Mouse (Mus musculus) midbrain, embryonic 16.5 days (tissue): ENCODE results near the gene Pex26. TPM values are rescaled to one million over a fixed set of nuclear protein-coding genes. Genes with fewer than 3 reads are reported as not detected.

Experiments used
- ATAC-seq: fragments of 200-750 bp; cut with Nextera tagmentation; 2 replicates; pipeline ENCODE4 v1.8.0; 2017; ENCODE audit warnings: moderate TSS enrichment
- H3K27ac ChIP-seq: fragments of 300-500 bp; sonication (generic); 2 replicates; pipeline ENCODE4 v1.5.1; 2014; ENCODE audit warnings: mild to moderate bottlenecking, low read length, mixed read lengths
- H3K27me3 ChIP-seq: fragments of 300-500 bp; sonication (generic); 2 replicates; pipeline ENCODE4 v1.6.1; 2014; ENCODE audit warnings: low read depth, low read length, mixed read lengths; ENCODE audit not compliant: control insufficient read depth, insufficient read depth
- H3K36me3 ChIP-seq: fragments of 300-500 bp; sonication (generic); 2 replicates; pipeline ENCODE4 v1.6.1; 2014; ENCODE audit warnings: mild to moderate bottlenecking, low read length, moderate library complexity, mixed read lengths; ENCODE audit not compliant: control insufficient read depth, insufficient read depth
- H3K4me1 ChIP-seq: fragments of 300-500 bp; sonication (generic); 2 replicates; pipeline ENCODE4 v1.6.1; 2014; ENCODE audit warnings: mild to moderate bottlenecking, low read length, mixed read lengths; ENCODE audit not compliant: control insufficient read depth, insufficient read depth
- H3K4me2 ChIP-seq: fragments of 300-500 bp; sonication (generic); 2 replicates; pipeline ENCODE4 v1.6.1; 2014; ENCODE audit warnings: mild to moderate bottlenecking, low read length, mixed read lengths
- H3K4me3 ChIP-seq: fragments of 300-500 bp; sonication (generic); 2 replicates; pipeline ENCODE4 v1.5.1; 2014; ENCODE audit warnings: low read depth, mild to moderate bottlenecking, low read length, moderate library complexity, mixed read lengths
- H3K9ac ChIP-seq: fragments of 300-500 bp; sonication (generic); 2 replicates; pipeline ENCODE4 v1.6.1; 2014; ENCODE audit warnings: low read depth, low read length, mixed read lengths
- H3K9me3 ChIP-seq: fragments of 300-500 bp; sonication (generic); replicated peaks from 2 replicates; pipeline ENCODE4 v1.6.1; 2014; ENCODE audit warnings: mild to moderate bottlenecking, low read length, mixed read lengths; ENCODE audit not compliant: control insufficient read depth, poor library complexity, severe bottlenecking
- WGBS: fragments of 180-500 bp; shearing (Covaris S2); extraction: QIAGEN DNeasy Blood & Tissue Kit; methylation state at CpG from one replicate; pipeline ENCODE4 v1.1.7; 2014; 5-methylcytosine and 5-hydroxymethylcytosine counted together
- polyA plus RNA-seq: library from polyadenylated mRNA; unstranded; fragments of >200 nt; fragmentation: Nextera tagmentation; extraction: Ambion mirVana; gene quantifications from 2 replicates; pipeline ENCODE4 v1.2.1, GENCODE M21; 2015

Gene Pex26
- polyA plus RNA-seq, 1 experiment from 2014 or later, result 18.6 TPM

DNA sequence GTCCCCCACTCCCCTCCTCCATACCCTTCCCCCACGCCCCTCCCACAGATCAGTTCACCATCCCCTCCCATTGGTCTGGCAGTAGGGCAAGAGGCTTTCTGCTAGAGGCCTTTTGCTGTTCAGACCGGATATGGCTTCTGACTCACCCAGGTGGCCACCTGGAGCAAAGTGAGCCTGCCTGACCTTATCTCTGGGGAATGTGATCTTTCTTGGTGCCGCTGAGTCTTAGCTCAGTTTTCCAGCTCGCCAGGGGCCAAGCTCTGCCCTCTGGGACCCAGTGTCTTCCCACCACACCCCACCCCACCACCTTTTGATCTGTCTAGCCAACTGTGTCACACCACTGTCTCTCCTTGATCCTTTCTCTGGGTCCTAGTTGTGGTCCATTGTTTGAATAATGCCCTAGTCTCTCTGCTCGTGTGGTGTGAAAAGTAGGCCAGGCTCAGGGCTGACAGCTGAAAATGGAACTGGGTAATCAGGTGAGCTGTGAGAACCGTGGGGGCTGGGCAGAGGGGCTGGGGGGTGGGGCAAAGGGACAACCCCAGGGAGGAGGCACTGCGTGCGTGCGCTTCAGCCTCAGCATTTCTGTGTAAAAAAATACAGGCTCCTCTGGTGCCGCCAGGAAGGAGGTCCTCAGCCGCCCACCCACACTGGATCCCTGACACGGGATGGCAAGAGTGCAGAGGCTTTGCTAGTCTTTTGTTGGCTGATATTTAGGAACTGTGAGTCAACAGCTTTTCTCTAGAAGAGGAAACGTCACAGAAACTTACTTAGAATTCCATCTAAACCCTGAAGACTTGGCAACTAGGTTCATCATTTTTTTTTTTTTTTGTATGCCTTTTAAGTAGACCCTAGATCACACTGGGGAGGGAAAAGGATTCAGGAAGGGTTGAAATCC is 10.8 kb downstream of the Pex26 start:
- Histone ChIP-seq H3K4me3 (no peak overlapping the region), H3K27me3 (no peaks in the 10 kb centered on the region), H3K9me3 (no peaks in the 10 kb centered on the region), H3K9ac (no peak overlapping the region), H3K4me2 (no peak overlapping the region), H3K36me3 (peaks cover 16% of the 10 kb centered on the region), H3K27ac (no peak overlapping the region), H3K4me1 (no peaks in the 10 kb centered on the region)
- ATAC-seq, result no peak
- WGBS, result 36% methylated on average over 13 of the region's 13 CpGs

DNA sequence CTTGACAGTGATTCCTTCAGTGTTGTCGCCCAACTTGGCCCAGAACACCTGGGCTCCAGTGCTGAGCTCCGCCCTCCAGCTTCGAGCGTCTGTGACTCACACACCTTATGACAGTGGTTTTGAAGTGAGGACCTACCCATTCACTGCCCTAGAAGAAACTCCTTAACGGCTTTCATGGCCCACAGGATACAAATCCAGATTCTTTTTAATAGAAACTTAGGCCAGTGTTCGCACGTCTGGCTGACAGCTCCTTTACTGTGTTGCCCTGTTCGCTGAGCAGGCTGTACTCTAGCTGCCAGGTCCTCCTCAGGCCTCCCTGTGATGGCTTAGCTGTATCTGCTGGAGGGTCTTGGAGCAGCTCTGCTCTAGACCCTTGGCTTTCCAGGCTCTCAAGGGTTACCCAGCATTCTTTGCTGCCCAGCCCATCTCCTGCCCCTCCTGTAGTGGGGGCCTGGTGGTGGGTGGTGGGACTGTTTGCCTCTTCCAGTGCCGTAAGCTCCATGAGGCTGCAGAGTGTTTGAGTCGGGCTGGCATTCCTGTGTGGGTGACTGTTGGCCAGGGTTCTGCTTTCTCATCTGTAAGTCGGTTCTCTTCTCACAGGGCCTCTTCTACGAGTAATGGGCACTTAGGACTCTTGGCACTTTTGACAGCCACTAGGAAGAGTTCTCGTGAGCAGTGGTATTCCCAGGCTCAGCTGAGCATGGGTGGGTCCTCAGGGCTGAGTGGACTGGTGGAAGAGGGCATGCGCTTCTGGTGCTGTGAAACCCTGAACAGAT is 11.7 kb downstream of the Pex26 start:
- Histone ChIP-seq H3K4me3 (no peak overlapping the region), H3K4me2 (no peak overlapping the region), H3K27me3 (no peaks in the 10 kb centered on the region), H3K27ac (no peak overlapping the region), H3K9me3 (no peaks in the 10 kb centered on the region), H3K9ac (no peak overlapping the region), H3K36me3 (peaks cover 13% of the 10 kb centered on the region), H3K4me1 (no peaks in the 10 kb centered on the region)
- 80% methylated on average over 14 of the region's 14 CpGs for WGBS
- ATAC-seq, result no peak

DNA sequence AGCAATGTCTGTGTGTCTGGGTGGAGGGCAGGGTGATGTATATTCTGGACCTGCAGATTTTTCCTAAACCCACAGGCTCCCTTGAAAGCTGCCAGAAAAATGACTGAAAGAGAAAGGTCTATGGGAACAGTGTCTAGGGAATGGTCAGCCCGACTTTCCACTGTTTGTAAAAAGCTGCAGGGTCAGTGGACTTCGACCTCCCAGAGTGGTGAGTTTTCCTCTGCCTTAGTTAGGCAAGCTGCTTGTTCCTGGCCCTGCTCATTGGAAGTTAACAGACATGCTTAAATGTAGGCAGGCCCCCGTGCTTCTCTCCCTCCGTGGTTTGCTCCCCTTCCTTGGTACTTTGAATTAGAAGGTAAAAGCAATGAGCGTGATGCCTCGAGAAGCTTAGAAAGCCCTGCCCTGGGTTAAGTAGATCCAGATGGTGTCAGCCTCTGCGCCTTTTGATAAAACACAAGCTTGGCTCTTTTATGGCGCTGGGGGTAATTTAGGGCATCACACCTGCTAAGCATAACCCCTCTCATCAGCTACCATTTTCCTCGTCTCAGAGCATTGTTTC is 14.4 kb downstream of the Pex26 start:
- Histone ChIP-seq H3K4me3 (no peak overlapping the region), H3K4me2 (no peak overlapping the region), H3K9me3 (no peaks in the 10 kb centered on the region), H3K27me3 (no peaks in the 10 kb centered on the region), H3K36me3 (peaks cover 11% of the 10 kb centered on the region), H3K4me1 (no peaks in the 10 kb centered on the region), H3K9ac (no peak overlapping the region), H3K27ac (no peak overlapping the region)
- ATAC-seq, result no peak
- 69% methylated on average over 9 of the region's 9 CpGs for WGBS

DNA sequence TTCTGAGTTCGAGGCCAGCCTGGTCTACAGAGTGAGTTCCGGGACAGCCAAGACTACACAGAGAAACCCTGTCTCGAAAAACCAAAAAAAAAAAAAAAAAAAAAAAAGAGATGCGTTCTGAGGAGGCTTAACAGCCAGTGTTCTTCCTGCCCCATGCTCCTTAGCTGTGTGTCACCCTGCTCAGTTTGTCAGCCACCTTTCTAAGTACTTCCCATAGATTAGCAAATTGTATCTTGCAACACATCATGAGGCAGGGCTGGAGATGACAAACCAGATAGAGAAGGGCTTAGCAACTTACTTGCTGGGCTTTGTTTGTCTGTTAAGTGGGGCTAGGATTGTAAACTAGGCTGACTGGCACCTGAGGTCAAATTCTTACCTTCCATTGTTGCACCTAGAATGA is 17.0 kb downstream of the Pex26 start:
- no peaks in the 10 kb centered on the region for H3K9me3 ChIP-seq
- no peak overlapping the region for H3K9ac ChIP-seq
- H3K4me2 ChIP-seq, result no peak overlapping the region
- no peak overlapping the region for H3K4me3 ChIP-seq
- WGBS, result 90% methylated on average over 3 of the region's 4 CpGs
- ATAC-seq, result no peak
- no peak overlapping the region for H3K27ac ChIP-seq
- no peaks in the 10 kb centered on the region for H3K27me3 ChIP-seq
- H3K36me3 ChIP-seq, result peaks cover 3% of the 10 kb centered on the region; the same call in 1 of the 2 replicates
- H3K4me1 ChIP-seq, result no peaks in the 10 kb centered on the region

- Histone ChIP-seq H3K27ac (no peak overlapping the region), H3K27me3 (no peaks in the 10 kb centered on the region), H3K36me3 (0 out of 2 replicates have a peak, but pooled peaks cover 3% of the 10 kb centered on the region), H3K9me3 (no peaks in the 10 kb centered on the region), H3K4me3 (no peak overlapping the region), H3K4me1 (no peaks in the 10 kb centered on the region), H3K4me2 (no peak overlapping the region), H3K9ac (no peak overlapping the region)
- ATAC-seq, result no peak
- 83% methylated on average over 5 of the region's 5 CpGs for WGBS
Observed at GRCm38 (mm10) chr6:121202026-121202425, 18.6 kb downstream of the Pex26 start.

DNA sequence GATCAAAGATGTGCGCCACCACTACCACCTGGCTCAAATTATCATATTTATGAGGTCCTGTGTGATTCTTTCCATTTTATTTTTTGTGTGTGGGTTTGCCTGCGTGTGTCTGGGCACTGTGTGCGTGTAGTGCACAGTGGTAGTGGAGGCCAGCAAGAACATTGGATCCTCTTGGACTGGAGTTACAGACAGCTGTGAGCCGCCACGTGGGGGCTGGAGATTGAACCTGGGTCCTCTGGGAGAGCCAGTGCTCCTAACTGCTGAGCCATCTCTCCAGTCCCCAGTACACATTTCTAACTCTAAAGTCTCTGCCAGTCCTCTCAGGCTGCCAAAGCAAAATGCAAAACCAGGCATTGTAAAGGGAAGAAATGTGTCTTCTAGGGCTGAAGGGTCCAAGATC is 23.0 kb downstream of the Pex26 start:
- no peak for ATAC-seq
- Histone ChIP-seq H3K4me2 (no peak overlapping the region), H3K4me1 (peaks cover 10% of the 10 kb centered on the region; the same call in 1 of the 2 replicates), H3K9ac (no peak overlapping the region), H3K9me3 (no peaks in the 10 kb centered on the region), H3K36me3 (0 out of 2 replicates have a peak, but pooled peaks cover 3% of the 10 kb centered on the region), H3K27me3 (peaks cover 2% of the 10 kb centered on the region; the same call in 1 of the 2 replicates), H3K27ac (no peak overlapping the region), H3K4me3 (no peak overlapping the region)
- WGBS, result 89% methylated on average over 5 of the region's 5 CpGs

DNA sequence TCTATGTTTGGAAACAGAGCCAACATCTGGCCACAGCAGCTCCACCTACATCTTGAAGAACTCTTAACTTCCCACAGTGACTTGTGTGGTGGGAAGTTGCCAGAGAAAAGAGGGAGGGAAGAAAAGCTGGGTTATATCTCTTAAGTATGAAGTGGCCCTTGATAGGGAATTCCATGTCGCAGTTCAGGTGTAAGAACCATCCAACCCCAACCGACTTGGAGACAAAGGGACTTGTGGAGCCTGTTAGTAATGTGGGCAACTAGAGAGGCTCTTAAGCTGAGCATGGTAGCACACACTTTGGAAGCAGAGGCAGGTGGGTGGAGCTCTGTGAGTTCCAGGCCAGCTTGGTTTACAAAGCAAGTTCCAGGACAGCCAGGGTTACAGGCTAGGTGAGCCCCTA is 26.1 kb downstream of the Pex26 start:
- H3K4me3 ChIP-seq, result no peak overlapping the region
- no peak overlapping the region for H3K4me2 ChIP-seq
- H3K27ac ChIP-seq, result no peak overlapping the region
- ATAC-seq, result no peak
- no peak overlapping the region for H3K9ac ChIP-seq
- WGBS, result 79% methylated on average over 2 of the region's 2 CpGs
- peaks cover 12% of the 10 kb centered on the region; the same call in 1 of the 2 replicates for H3K4me1 ChIP-seq
- peaks cover 2% of the 10 kb centered on the region for H3K27me3 ChIP-seq
- no peaks in the 10 kb centered on the region for H3K9me3 ChIP-seq
- no peaks in the 10 kb centered on the region for H3K36me3 ChIP-seq

DNA sequence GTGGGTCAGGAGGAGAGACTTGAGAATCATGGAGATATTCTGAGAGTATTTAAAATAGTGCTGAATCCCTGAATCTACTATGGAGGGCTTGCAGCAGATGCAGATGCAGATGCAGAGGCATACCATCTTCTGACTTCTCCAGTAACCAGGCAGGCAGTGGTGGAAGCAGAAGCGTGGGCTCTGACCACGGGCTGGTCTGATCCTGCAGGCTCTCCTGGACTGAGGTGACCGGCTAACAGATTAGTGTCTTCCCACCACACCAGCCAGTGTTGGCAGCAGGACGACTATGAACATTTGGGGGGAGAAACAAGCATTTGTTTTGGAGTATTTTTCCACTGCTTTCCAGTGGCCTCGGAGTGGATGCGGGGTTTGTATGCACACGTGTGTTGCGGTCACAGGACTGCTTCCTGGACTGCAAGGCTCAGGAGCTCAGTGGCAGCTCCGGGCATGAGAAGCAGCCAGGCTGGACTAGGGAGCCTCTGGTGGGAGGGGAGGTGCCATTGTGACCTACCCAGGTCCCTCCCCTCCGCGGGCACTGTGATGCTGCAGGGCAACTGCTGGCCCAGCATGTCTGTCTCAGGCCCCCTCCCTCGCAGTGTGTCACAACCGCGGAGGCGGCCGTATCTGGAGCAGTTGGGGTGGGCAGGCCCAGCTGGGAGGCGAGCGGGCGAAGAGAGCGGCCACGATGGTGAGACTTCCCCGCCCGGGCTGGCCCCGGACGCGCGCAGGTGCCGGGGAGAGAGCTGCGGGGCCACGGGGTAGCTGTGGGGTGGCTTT is 26.9 kb downstream of the Pex26 start, which contains the start of gene Tuba8:
Tuba8 (plus strand) TSS at position 548 of the 777 bp plus-strand sequence.
- H3K36me3 ChIP-seq, result no peaks in the 10 kb centered on the region
- peaks cover 2% of the 10 kb centered on the region for H3K27me3 ChIP-seq
- peak within 1 kb of the TSS; percentile 98 for H3K4me2 ChIP-seq
- no peaks in the 10 kb centered on the region for H3K9me3 ChIP-seq
- H3K27ac ChIP-seq, result no peak within 1 kb of the TSS
- H3K4me3 ChIP-seq, result peak within 1 kb of the TSS; percentile 53
- peak within 1 kb of the TSS; percentile 71 for H3K9ac ChIP-seq
- H3K4me1 ChIP-seq, result peaks cover 12% of the 10 kb centered on the region; the same call in 1 of the 2 replicates
- WGBS, result 4% methylated on average over 30 of the region's 30 CpGs
- peak; percentile 79 for ATAC-seq
